Mouse (Mus musculus) gastrocnemius, adult 18-20 months (tissue): ENCODE data around the gene Nxpe2. TPM values are rescaled to one million over a fixed set of nuclear protein-coding genes. Genes with fewer than 3 reads are reported as not detected.

ENCODE experiments used
- DNase-seq: peaks from one replicate; pipeline ENCODE4 v3.0.0; 2021; ENCODE audit warnings: low spot score
- long read RNA-seq, 2 experiments: library from polyadenylated mRNA; stranded (forward); transcript quantifications; one replicate each; pipeline ENCODE4 v2.0.0; 2021
- total RNA-seq, 2 experiments: library from RNA; stranded (reverse); gene quantifications; 2 replicates each; pipeline ENCODE4 v1.2.3; 2021

Nxpe2 gene
- total RNA-seq = under 1 TPM; 0.23 to 0.47 TPM
- long read RNA-seq, experiment 1 = 0 reads
- long read RNA-seq, experiment 2 = 0 reads

- no peak for DNase-seq
Observed at GRCm38 (mm10) chr9:48353148-48353698, at the start of gene Nxpe2. Gene Nxpe2, minus strand, starts transcription at chr9:48353454.

GRCm38 (mm10) chr9:48389983-48390382, 36.7 kb upstream of the Nxpe2 start:
- DNase-seq = no peak

- no peak for DNase-seq
Observed at GRCm38 (mm10) chr9:48388451-48388850, 35.2 kb upstream of the Nxpe2 start.

- no peak for DNase-seq
Observed at GRCm38 (mm10) chr9:48374357-48374756, 21.1 kb upstream of the Nxpe2 start.

- DNase-seq = no peak
Observed at GRCm38 (mm10) chr9:48373232-48373878, 20.1 kb upstream of the Nxpe2 start.

GRCm38 (mm10) chr9:48362743-48363142, 9.5 kb upstream of the Nxpe2 start:
- DNase-seq = no peak

- no peak for DNase-seq
Observed at GRCm38 (mm10) chr9:48361815-48362631, 8.8 kb upstream of the Nxpe2 start.

GRCm38 (mm10) chr9:48360826-48361225, 7.6 kb upstream of the Nxpe2 start:
- no peak for DNase-seq

- no peak for DNase-seq
Observed at GRCm38 (mm10) chr9:48357097-48357496, 3.8 kb upstream of the Nxpe2 start.

GRCm38 (mm10) chr9:48354793-48355192, 1.5 kb upstream of the Nxpe2 start:
- peak; percentile 85 for DNase-seq

GRCm38 (mm10) chr9:48354122-48354521, 868 bp upstream of the Nxpe2 start:
- peak; percentile 29 for DNase-seq

GRCm38 (mm10) chr9:48345866-48346265, 7.4 kb downstream of the Nxpe2 start:
- DNase-seq = no peak

GRCm38 (mm10) chr9:48345456-48345855, 7.8 kb downstream of the Nxpe2 start:
- no peak for DNase-seq

GRCm38 (mm10) chr9:48340708-48341380, 12.4 kb downstream of the Nxpe2 start:
- no peak for DNase-seq

GRCm38 (mm10) chr9:48339563-48339962, 13.7 kb downstream of the Nxpe2 start:
- DNase-seq = no peak

- no peak for DNase-seq
Observed at GRCm38 (mm10) chr9:48338783-48339455, 14.3 kb downstream of the Nxpe2 start.

- no peak for DNase-seq
Observed at GRCm38 (mm10) chr9:48329597-48329996, 23.7 kb downstream of the Nxpe2 start.

GRCm38 (mm10) chr9:48326338-48326737, 26.9 kb downstream of the Nxpe2 start:
- DNase-seq = no peak

GRCm38 (mm10) chr9:48315825-48316224, 37.4 kb downstream of the Nxpe2 start:
- DNase-seq = no peak

- DNase-seq = peak; percentile 4
Observed at GRCm38 (mm10) chr9:48314194-48314593, 39.1 kb downstream of the Nxpe2 start.

GRCm38 (mm10) chr9:48311241-48311640, 42.0 kb downstream of the Nxpe2 start:
- no peak for DNase-seq
